Mouse (Mus musculus) intestine, embryonic 16.5 days (tissue): ENCODE results near the gene Aarsd1. TPM values are rescaled to one million over a fixed set of nuclear protein-coding genes. Genes with fewer than 3 reads are reported as not detected.
"Not testable (repeated sequence)": the region's sequence is repeated elsewhere in the genome, so short reads cannot be mapped to it uniquely, and the experiment has no call there.

Experiments used
- ATAC-seq: fragments of 200-750 bp; cut with Nextera tagmentation; 2 replicates; pipeline ENCODE4 v1.8.0; 2017; ENCODE audit warnings: moderate TSS enrichment, moderate library complexity
- H3K27ac ChIP-seq: fragments of 300-500 bp; sonication (generic); 2 replicates; pipeline ENCODE4 v1.5.1; 2014; ENCODE audit warnings: mild to moderate bottlenecking, low read length
- H3K27me3 ChIP-seq: fragments of 300-500 bp; sonication (generic); replicated peaks from 2 replicates; pipeline ENCODE4 v1.6.1; 2014; ENCODE audit warnings: low read length, control low read depth, mixed read lengths; ENCODE audit not compliant: control insufficient read depth, insufficient read depth
- H3K36me3 ChIP-seq: fragments of 300-500 bp; sonication (generic); 2 replicates; pipeline ENCODE4 v1.6.1; 2014; ENCODE audit warnings: low read length, control low read depth; ENCODE audit not compliant: control insufficient read depth, insufficient read depth
- H3K4me1 ChIP-seq: fragments of 300-500 bp; sonication (generic); 2 replicates; pipeline ENCODE4 v1.6.1; 2014; ENCODE audit warnings: low read length, control low read depth, mixed read lengths; ENCODE audit not compliant: control insufficient read depth, insufficient read depth
- H3K4me2 ChIP-seq: fragments of 300-500 bp; sonication (generic); 2 replicates; pipeline ENCODE4 v1.6.1; 2014; ENCODE audit warnings: low read depth, low read length, control low read depth
- H3K4me3 ChIP-seq: fragments of 300-500 bp; sonication (generic); 2 replicates; pipeline ENCODE4 v1.5.1; 2014; ENCODE audit warnings: mild to moderate bottlenecking, low read length
- H3K9ac ChIP-seq: fragments of 300-500 bp; sonication (generic); 2 replicates; pipeline ENCODE4 v1.6.1; 2014; ENCODE audit warnings: low read depth, low read length
- H3K9me3 ChIP-seq: fragments of 300-500 bp; sonication (generic); 2 replicates; pipeline ENCODE4 v1.6.1; 2016; ENCODE audit warnings: low read length, control low read depth; ENCODE audit not compliant: control insufficient read depth
- WGBS: fragments of 180-500 bp; shearing (Covaris S2); extraction: QIAGEN DNeasy Blood & Tissue Kit; methylation state at CpG from one replicate; pipeline ENCODE4 v1.1.7; 2014; 5-methylcytosine and 5-hydroxymethylcytosine counted together
- polyA plus RNA-seq: library from polyadenylated mRNA; unstranded; fragments of >200 nt; fragmentation: Nextera tagmentation; extraction: Ambion mirVana; gene quantifications from 2 replicates; pipeline ENCODE4 v1.2.1, GENCODE M21; 2015

The Aarsd1 gene
- polyA plus RNA-seq, 1 experiment from 2014 or later = 64.0 TPM

GRCm38 (mm10) chr11:101418991-101419390, 1.6 kb upstream of the Aarsd1 start:
- no peak overlapping the region for H3K27ac ChIP-seq
- no peak for ATAC-seq
- no peaks in the 10 kb centered on the region for H3K36me3 ChIP-seq
- 56% methylated on average over 6 of the region's 6 CpGs for WGBS
- no peak overlapping the region for H3K4me2 ChIP-seq
- no peaks in the 10 kb centered on the region for H3K27me3 ChIP-seq
- no peak overlapping the region for H3K4me3 ChIP-seq
- no peaks in the 10 kb centered on the region for H3K9me3 ChIP-seq
- H3K9ac ChIP-seq = no peak overlapping the region
- peaks cover 10% of the 10 kb centered on the region for H3K4me1 ChIP-seq

GRCm38 (mm10) chr11:101416433-101417100, 848 bp downstream of the Aarsd1 start:
- Histone ChIP-seq H3K27me3 (no peaks in the 10 kb centered on the region), H3K9ac (peak overlapping the region; percentile 85), H3K4me3 (peak overlapping the region; percentile 80), H3K9me3 (no peaks in the 10 kb centered on the region), H3K36me3 (peaks cover 11% of the 10 kb centered on the region), H3K27ac (peak overlapping the region; percentile 47), H3K4me2 (peak overlapping the region; percentile 66), H3K4me1 (peaks cover 5% of the 10 kb centered on the region; the same call in 1 of the 2 replicates)
- ATAC-seq = peak; percentile 41
- WGBS = 2% methylated on average over 11 of the region's 11 CpGs

- H3K4me3 ChIP-seq = no peak overlapping the region
- H3K9me3 ChIP-seq = no peaks in the 10 kb centered on the region
- peaks cover 14% of the 10 kb centered on the region for H3K36me3 ChIP-seq
- WGBS = 84% methylated on average over 2 of the region's 2 CpGs
- peaks cover 5% of the 10 kb centered on the region; the same call in 1 of the 2 replicates for H3K4me1 ChIP-seq
- ATAC-seq = no peak
- no peak overlapping the region for H3K27ac ChIP-seq
- H3K4me2 ChIP-seq = no peak overlapping the region
- no peak overlapping the region for H3K9ac ChIP-seq
- no peaks in the 10 kb centered on the region for H3K27me3 ChIP-seq
Measured at GRCm38 (mm10) chr11:101415306-101415705, 2.1 kb downstream of the Aarsd1 start.

GRCm38 (mm10) chr11:101395110-101395509, 22.3 kb downstream of the Aarsd1 start:
- H3K27ac ChIP-seq = no peak overlapping the region
- H3K4me3 ChIP-seq = no peak overlapping the region
- no peak overlapping the region for H3K4me2 ChIP-seq
- no peaks in the 10 kb centered on the region for H3K27me3 ChIP-seq
- WGBS = 1% methylated on average over 8 of the region's 8 CpGs
- no peaks in the 10 kb centered on the region for H3K36me3 ChIP-seq
- H3K4me1 ChIP-seq = 0 out of 2 replicates have a peak, but pooled peaks cover 4% of the 10 kb centered on the region
- H3K9ac ChIP-seq = 0 out of 2 replicates have a peak overlapping the region, but pooled peaks have one; percentile 52
- no peaks in the 10 kb centered on the region for H3K9me3 ChIP-seq
- ATAC-seq = peak; percentile 76

- Histone ChIP-seq H3K4me1 (no peaks in the 10 kb centered on the region), H3K4me2 (no peak overlapping the region), H3K27me3 (no peaks in the 10 kb centered on the region), H3K4me3 (no peak overlapping the region), H3K36me3 (no peaks in the 10 kb centered on the region), H3K27ac (no peak overlapping the region), H3K9me3 (no peaks in the 10 kb centered on the region), H3K9ac (no peak overlapping the region)
- no peak for ATAC-seq
- 21% methylated on average over 4 of the region's 4 CpGs for WGBS
Measured at GRCm38 (mm10) chr11:101381817-101382216, 35.6 kb downstream of the Aarsd1 start.

- no peak overlapping the region; the same call in 1 of the 2 replicates for H3K27ac ChIP-seq
- H3K4me3 ChIP-seq = no peak overlapping the region
- H3K27me3 ChIP-seq = no peaks in the 10 kb centered on the region
- H3K9ac ChIP-seq = no peak overlapping the region
- 76% methylated on average over 6 of the region's 6 CpGs for WGBS
- H3K4me2 ChIP-seq = no peak overlapping the region
- ATAC-seq = no peak
- no peaks in the 10 kb centered on the region for H3K9me3 ChIP-seq
- no peaks in the 10 kb centered on the region for H3K36me3 ChIP-seq
- no peaks in the 10 kb centered on the region for H3K4me1 ChIP-seq
Measured at GRCm38 (mm10) chr11:101378926-101379325, 38.5 kb downstream of the Aarsd1 start.

GRCm38 (mm10) chr11:101378196-101378595, 39.2 kb downstream of the Aarsd1 start:
- H3K27ac ChIP-seq, H3K9ac ChIP-seq, ATAC-seq, H3K4me2 ChIP-seq, H3K9me3 ChIP-seq, H3K36me3 ChIP-seq, H3K27me3 ChIP-seq, H3K4me3 ChIP-seq, H3K4me1 ChIP-seq: not testable (repeated sequence)
- 85% methylated on average over 8 of the region's 8 CpGs for WGBS

GRCm38 (mm10) chr11:101374421-101374938, 42.9 kb downstream of the Aarsd1 start:
- no peak overlapping the region for H3K4me2 ChIP-seq
- 58% methylated on average over 7 of the region's 7 CpGs for WGBS
- H3K9me3 ChIP-seq = no peaks in the 10 kb centered on the region
- no peak overlapping the region for H3K9ac ChIP-seq
- H3K36me3 ChIP-seq = no peaks in the 10 kb centered on the region
- no peaks in the 10 kb centered on the region for H3K27me3 ChIP-seq
- no peak overlapping the region for H3K27ac ChIP-seq
- no peak overlapping the region for H3K4me3 ChIP-seq
- ATAC-seq = no peak
- no peaks in the 10 kb centered on the region for H3K4me1 ChIP-seq

GRCm38 (mm10) chr11:101370141-101370540, 47.3 kb downstream of the Aarsd1 start:
- ATAC-seq = no peak
- Histone ChIP-seq H3K4me2 (no peak overlapping the region), H3K36me3 (no peaks in the 10 kb centered on the region), H3K4me1 (no peaks in the 10 kb centered on the region), H3K4me3 (no peak overlapping the region), H3K9me3 (no peaks in the 10 kb centered on the region), H3K27me3 (no peaks in the 10 kb centered on the region), H3K27ac (no peak overlapping the region), H3K9ac (no peak overlapping the region)
- WGBS = 71% methylated on average over 5 of the region's 5 CpGs
